16 mouse cellular contexts compared by ENCODE assay signal in the genomic region with DNA sequence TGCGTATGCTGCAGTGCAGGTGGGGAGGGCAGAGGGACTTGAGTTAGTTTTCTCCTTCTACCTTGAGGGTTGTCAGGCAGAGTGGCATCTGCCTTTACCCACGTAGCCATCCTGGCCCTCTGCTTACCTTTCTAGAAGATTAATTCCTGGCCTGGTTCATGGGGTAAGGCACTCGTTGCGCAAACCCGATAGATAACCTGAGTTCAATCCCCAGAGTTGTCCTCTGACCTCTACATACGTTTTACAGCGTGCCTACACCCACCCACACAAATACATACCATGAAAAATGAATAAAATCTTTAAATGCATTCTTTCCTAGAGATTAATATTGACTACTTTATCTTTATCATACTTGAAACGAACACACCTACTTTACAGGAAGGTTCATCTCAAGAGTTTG.
"Had no signal": no experiment of that assay in that cellular context is flagged by ENCODE, and none has a peak within 500 bp of the region (broad histone marks: within the 10 kb centered on the region; RNA-seq: fewer than 3 reads in every experiment).

No protein-coding gene starts in this region.

- H3K9ac ChIP-seq: neural tube, embryonic 12.5 days; neural tube, embryonic 13.5 days; neural tube, embryonic 15.5 days; stomach, embryonic 15.5 days had no signal

- H3K4me3 ChIP-seq: neural tube, embryonic 12.5 days; neural tube, embryonic 13.5 days; neural tube, embryonic 15.5 days; stomach, embryonic 15.5 days had no signal

- H3K9me3 ChIP-seq: neural tube, embryonic 12.5 days; neural tube, embryonic 13.5 days; neural tube, embryonic 15.5 days; stomach, embryonic 15.5 days had no signal

- H3K27ac ChIP-seq: neural tube, embryonic 12.5 days; neural tube, embryonic 13.5 days; neural tube, embryonic 15.5 days; stomach, embryonic 15.5 days; stomach, postnatal 0 days had no signal

- H3K4me1 ChIP-seq: neural tube, embryonic 12.5 days; neural tube, embryonic 13.5 days; neural tube, embryonic 15.5 days had no signal

- H3K27me3 ChIP-seq: neural tube, embryonic 12.5 days; neural tube, embryonic 13.5 days; neural tube, embryonic 15.5 days; stomach, embryonic 15.5 days had no signal

- H3K4me2 ChIP-seq: neural tube, embryonic 12.5 days; neural tube, embryonic 13.5 days; neural tube, embryonic 15.5 days; stomach, embryonic 15.5 days had no signal

- DNase-seq: retina, postnatal 1 day; right cerebral cortex, adult 18-20 months; right cerebral cortex, postnatal 14 days; right cerebral cortex, postnatal 25 days; right cerebral cortex, postnatal 4 days; spleen, adult 18-20 months; thymus, adult 18-20 months; thymus, adult 2 months; thymus, postnatal 14 days; thymus, postnatal 25 days; thymus, postnatal 36 days had no signal
